Mouse (Mus musculus): Measurements from ENCODE around the gene Rab11fip3. TPM values are rescaled to one million over a fixed set of nuclear protein-coding genes. Genes with fewer than 3 reads are reported as not detected.

Gene Rab11fip3
- polyA plus RNA-seq, 1 experiment from 2014 or later: 39.8 TPM

- Histone ChIP-seq H3K9me3 (no peaks in the 10 kb centered on the region), H3K4me2 (no peak overlapping the region), H3K9ac (no peak overlapping the region), H3K4me3 (replicated peaks) (no peak overlapping the region), H3K36me3 (replicated peaks) (no peaks in the 10 kb centered on the region), H3K27ac (no peak overlapping the region), H3K4me1 (peaks cover 8% of the 10 kb centered on the region), H3K27me3 (peaks cover 37% of the 10 kb centered on the region)
- WGBS: 80% methylated on average over 7 of the region's 7 CpGs
- no peak for ATAC-seq (ENCODE audit: low FRiP score)
Measured at GRCm38 (mm10) chr17:25946349-25946748, 123.0 kb downstream of the Rab11fip3 start.

- H3K9ac ChIP-seq: no peak overlapping the region
- no peak overlapping the region for H3K4me3 ChIP-seq (replicated peaks)
- H3K4me1 ChIP-seq: peaks cover 11% of the 10 kb centered on the region
- no peaks in the 10 kb centered on the region for H3K9me3 ChIP-seq
- no peak overlapping the region for H3K4me2 ChIP-seq
- no peak overlapping the region for H3K27ac ChIP-seq
- no peaks in the 10 kb centered on the region for H3K36me3 ChIP-seq (replicated peaks)
- H3K27me3 ChIP-seq: peaks cover 30% of the 10 kb centered on the region
- no peak for ATAC-seq (ENCODE audit: low FRiP score)
- 64% methylated on average over 9 of the region's 9 CpGs for WGBS
Measured at GRCm38 (mm10) chr17:25945517-25946155, 123.7 kb downstream of the Rab11fip3 start.

GRCm38 (mm10) chr17:25944366-25945163 is 124.8 kb downstream of the Rab11fip3 start, which contains the start of the genes Pigq and Nhlrc4:
TSS of gene Pigq (minus strand) at chr17:25944936.
TSS of gene Nhlrc4 (minus strand) at chr17:25944961.
- no peak for ATAC-seq (ENCODE audit: low FRiP score)
- peaks cover 14% of the 10 kb centered on the region for H3K4me1 ChIP-seq
- peaks cover 19% of the 10 kb centered on the region for H3K27me3 ChIP-seq
- no peak within 1 kb of the TSS for H3K9ac ChIP-seq
- no peak within 1 kb of the TSS for H3K4me3 ChIP-seq (replicated peaks)
- H3K9me3 ChIP-seq: no peaks in the 10 kb centered on the region
- no peak within 1 kb of the TSS for H3K4me2 ChIP-seq
- whole genome bisulfite sequencing: 67% methylated on average over 5 of the region's 6 CpGs
- no peak within 1 kb of the TSS; the same call in 1 of the 2 replicates for H3K27ac ChIP-seq
- H3K36me3 ChIP-seq (replicated peaks): no peaks in the 10 kb centered on the region

DNA sequence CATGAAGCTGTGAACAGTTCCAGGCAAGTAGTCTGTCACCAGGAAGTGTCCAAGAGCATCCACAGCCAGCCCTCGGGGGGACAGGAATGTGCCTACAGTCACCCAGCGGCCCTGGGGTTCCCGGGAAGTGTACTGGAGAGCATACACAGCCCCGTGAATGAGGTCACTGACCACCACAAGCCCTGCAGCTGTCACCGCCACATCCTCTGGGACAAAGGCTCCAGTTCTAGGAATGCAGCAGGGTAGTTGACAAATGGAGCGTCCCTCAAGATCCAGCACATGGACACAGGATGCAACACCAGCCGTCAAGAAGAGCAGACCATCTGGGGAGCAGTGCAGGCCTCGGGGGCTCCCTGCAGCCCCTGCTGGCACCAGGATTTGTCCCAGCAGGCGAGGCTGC is 125.6 kb downstream of the Rab11fip3 start:
- no peak overlapping the region for H3K9ac ChIP-seq
- H3K36me3 ChIP-seq (replicated peaks): no peaks in the 10 kb centered on the region
- H3K4me1 ChIP-seq: peaks cover 14% of the 10 kb centered on the region
- ATAC-seq (ENCODE audit: low FRiP score): no peak
- peaks cover 18% of the 10 kb centered on the region; the same call in 1 of the 2 replicates for H3K27me3 ChIP-seq
- H3K9me3 ChIP-seq: no peaks in the 10 kb centered on the region
- WGBS: 80% methylated on average over 9 of the region's 9 CpGs
- H3K4me2 ChIP-seq: no peak overlapping the region
- H3K4me3 ChIP-seq (replicated peaks): no peak overlapping the region
- no peak overlapping the region; the same call in 1 of the 2 replicates for H3K27ac ChIP-seq

DNA sequence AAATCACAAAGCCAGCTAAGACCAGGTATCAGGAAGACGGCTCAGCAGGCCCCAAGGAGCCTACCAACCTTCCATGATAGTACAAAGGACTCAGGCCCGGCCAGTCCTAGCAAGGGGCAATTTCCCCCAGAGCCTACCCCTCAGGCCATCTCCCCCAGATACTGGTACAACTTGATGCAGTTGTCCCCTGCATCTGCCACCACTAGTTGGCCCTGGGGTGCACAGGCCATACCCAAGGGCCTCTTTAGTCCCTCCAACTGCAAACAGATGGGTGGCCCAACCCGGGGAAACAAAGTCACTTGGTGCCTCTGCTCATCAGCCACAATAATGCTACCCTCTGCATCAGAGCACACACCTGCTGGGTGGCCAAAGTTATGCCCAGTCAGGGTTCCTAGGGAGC is 126.1 kb downstream of the Rab11fip3 start:
- no peaks in the 10 kb centered on the region for H3K36me3 ChIP-seq (replicated peaks)
- no peak overlapping the region for H3K4me2 ChIP-seq
- no peak for ATAC-seq (ENCODE audit: low FRiP score)
- 74% methylated on average over 3 of the region's 3 CpGs for WGBS
- H3K9ac ChIP-seq: no peak overlapping the region
- no peak overlapping the region for H3K4me3 ChIP-seq (replicated peaks)
- peaks cover 14% of the 10 kb centered on the region for H3K4me1 ChIP-seq
- peaks cover 18% of the 10 kb centered on the region; the same call in 1 of the 2 replicates for H3K27me3 ChIP-seq
- no peak overlapping the region for H3K27ac ChIP-seq
- H3K9me3 ChIP-seq: no peaks in the 10 kb centered on the region

DNA sequence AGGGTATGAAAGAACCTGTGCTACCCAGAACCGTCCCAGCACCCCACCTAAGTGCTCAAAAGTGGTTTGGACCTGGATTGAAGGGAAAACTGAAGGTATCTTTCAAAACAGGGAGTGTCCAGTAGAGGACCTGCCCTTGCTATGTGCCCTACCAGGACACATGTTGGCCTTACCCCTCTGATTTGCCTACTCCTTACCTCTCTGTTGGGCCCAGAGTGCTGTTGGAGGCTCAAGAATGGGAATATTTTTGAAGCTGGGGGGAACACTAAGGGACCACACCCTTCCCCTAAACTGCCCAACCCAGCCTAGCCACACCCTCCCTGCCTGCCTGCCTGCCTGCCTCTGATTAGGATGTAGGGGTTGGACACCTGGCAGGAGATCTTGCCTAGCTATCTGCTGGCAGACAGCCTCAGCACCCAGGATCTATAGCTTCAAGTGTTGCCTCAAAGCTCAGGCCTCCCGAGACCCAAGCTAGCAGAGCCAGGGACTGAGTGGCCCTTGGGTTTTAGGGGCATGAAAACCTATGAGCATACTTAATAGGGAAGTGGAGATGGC is 126.7 kb downstream of the Rab11fip3 start:
- ATAC-seq (ENCODE audit: low FRiP score): no peak
- WGBS: 85% methylated on average over 2 of the region's 2 CpGs

GRCm38 (mm10) chr17:25941511-25942241 is 127.7 kb downstream of the Rab11fip3 start:
- WGBS: 2% methylated on average over 52 of the region's 54 CpGs
- ATAC-seq (ENCODE audit: low FRiP score): peak; percentile 71
- Histone ChIP-seq H3K4me3 (replicated peaks) (peak overlapping the region; percentile 84), H3K27ac (peak overlapping the region; percentile 86), H3K4me2 (peak overlapping the region; percentile 72), H3K27me3 (peaks cover 13% of the 10 kb centered on the region; the same call in 1 of the 2 replicates), H3K36me3 (replicated peaks) (peaks cover 11% of the 10 kb centered on the region), H3K9me3 (no peaks in the 10 kb centered on the region), H3K9ac (peak overlapping the region; percentile 94), H3K4me1 (peaks cover 14% of the 10 kb centered on the region)

More for the DNA sequence above, 126.7 kb downstream of the Rab11fip3 start:
- H3K36me3 ChIP-seq (replicated peaks): peaks cover under 1% of the 10 kb centered on the region; the same call in 1 of the 2 replicates
- peaks cover 14% of the 10 kb centered on the region for H3K4me1 ChIP-seq
- peaks cover 16% of the 10 kb centered on the region; the same call in 1 of the 2 replicates for H3K27me3 ChIP-seq
- H3K9ac ChIP-seq: no peak overlapping the region
- H3K4me3 ChIP-seq (replicated peaks): no peak overlapping the region
- H3K27ac ChIP-seq: no peak overlapping the region
- H3K4me2 ChIP-seq: no peak overlapping the region
- H3K9me3 ChIP-seq: no peaks in the 10 kb centered on the region

Other genes with a start within 250 kb of the Rab11fip3 start
- gene Wdr24, start 245.9 kb downstream of the Rab11fip3 start, polyA plus RNA-seq (2016; fragmentation: Nextera tagmentation; extraction: Ambion mirVana): 27.8 and 28.2 TPM in 2 replicates
- 65.7 and 69.5 TPM in 2 replicates for gene Jmjd8, start 240.7 kb downstream of the Rab11fip3 start, polyA plus RNA-seq (2016; fragmentation: Nextera tagmentation; extraction: Ambion mirVana)
- 284 and 288 TPM in 2 replicates for gene Stub1, start 236.2 kb downstream of the Rab11fip3 start, polyA plus RNA-seq (2016; fragmentation: Nextera tagmentation; extraction: Ambion mirVana)
- 5.0 and 5.7 TPM in 2 replicates for gene Rhbdl1, start 232.3 kb downstream of the Rab11fip3 start, polyA plus RNA-seq (2016; fragmentation: Nextera tagmentation; extraction: Ambion mirVana)
- 2.5 and 3.3 TPM in 2 replicates for gene Gm20683, start 227.8 kb downstream of the Rab11fip3 start, polyA plus RNA-seq (2016; fragmentation: Nextera tagmentation; extraction: Ambion mirVana)
- 20.9 and 23.4 TPM in 2 replicates for gene Rhot2, start 224.7 kb downstream of the Rab11fip3 start, polyA plus RNA-seq (2016; fragmentation: Nextera tagmentation; extraction: Ambion mirVana)
- 38.2 and 41.1 TPM in 2 replicates for gene Wdr90, start 208.1 kb downstream of the Rab11fip3 start, polyA plus RNA-seq (2016; fragmentation: Nextera tagmentation; extraction: Ambion mirVana)
- 7.7 and 9.8 TPM in 2 replicates for gene Mcrip2, start 200.8 kb downstream of the Rab11fip3 start, polyA plus RNA-seq (2016; fragmentation: Nextera tagmentation; extraction: Ambion mirVana)
- 51.6 and 55.5 TPM in 2 replicates for gene Mettl26, start 194.5 kb downstream of the Rab11fip3 start, polyA plus RNA-seq (2016; fragmentation: Nextera tagmentation; extraction: Ambion mirVana)
- gene Wfikkn1, start 188.7 kb downstream of the Rab11fip3 start, polyA plus RNA-seq (2016; fragmentation: Nextera tagmentation; extraction: Ambion mirVana): 0.66 and 0.79 TPM in 2 replicates
- gene Rab40c, start 149.8 kb downstream of the Rab11fip3 start, polyA plus RNA-seq (2016; fragmentation: Nextera tagmentation; extraction: Ambion mirVana): 35.1 and 36.5 TPM in 2 replicates
- gene Pigq, start 124.6 kb downstream of the Rab11fip3 start, polyA plus RNA-seq (2016; fragmentation: Nextera tagmentation; extraction: Ambion mirVana): 51.4 and 53.0 TPM in 2 replicates
- gene Nhlrc4, start 124.6 kb downstream of the Rab11fip3 start, polyA plus RNA-seq (2016; fragmentation: Nextera tagmentation; extraction: Ambion mirVana): 0.09 and 0.72 TPM in 2 replicates
- gene A930017K11Rik, start 117.0 kb downstream of the Rab11fip3 start, polyA plus RNA-seq (2016; fragmentation: Nextera tagmentation; extraction: Ambion mirVana): 0.08 and 0.13 TPM in 2 replicates
- gene Capn15, start 83.8 kb downstream of the Rab11fip3 start, polyA plus RNA-seq (2016; fragmentation: Nextera tagmentation; extraction: Ambion mirVana): 30.6 and 31.7 TPM in 2 replicates
- 27.1 and 28.2 TPM in 2 replicates for gene Decr2, start 20.8 kb upstream of the Rab11fip3 start, polyA plus RNA-seq (2016; fragmentation: Nextera tagmentation; extraction: Ambion mirVana)
- 58.6 and 62.9 TPM in 2 replicates for gene Nme4, start 26.0 kb upstream of the Rab11fip3 start, polyA plus RNA-seq (2016; fragmentation: Nextera tagmentation; extraction: Ambion mirVana)
- 2.1 and 2.6 TPM in 2 replicates for gene Tmem8, start 43.7 kb upstream of the Rab11fip3 start, polyA plus RNA-seq (2016; fragmentation: Nextera tagmentation; extraction: Ambion mirVana)
- 208 and 218 TPM in 2 replicates for gene Mrpl28, start 53.9 kb upstream of the Rab11fip3 start, polyA plus RNA-seq (2016; fragmentation: Nextera tagmentation; extraction: Ambion mirVana)
- 12.0 and 13.1 TPM in 2 replicates for gene Axin1, start 69.1 kb upstream of the Rab11fip3 start, polyA plus RNA-seq (2016; fragmentation: Nextera tagmentation; extraction: Ambion mirVana)
- 0.29 and 0.67 TPM in 2 replicates for gene Pdia2, start 129.5 kb upstream of the Rab11fip3 start, polyA plus RNA-seq (2016; fragmentation: Nextera tagmentation; extraction: Ambion mirVana)
- gene Rgs11, start 133.4 kb upstream of the Rab11fip3 start, polyA plus RNA-seq (2016; fragmentation: Nextera tagmentation; extraction: Ambion mirVana): 2.4 and 3.8 TPM in 2 replicates
- 10.5 and 10.6 TPM in 2 replicates for gene Arhgdig, start 138.2 kb upstream of the Rab11fip3 start, polyA plus RNA-seq (2016; fragmentation: Nextera tagmentation; extraction: Ambion mirVana)
- gene Fam234a, start 174.7 kb upstream of the Rab11fip3 start, polyA plus RNA-seq (2016; fragmentation: Nextera tagmentation; extraction: Ambion mirVana): 19.7 and 24.4 TPM in 2 replicates
- gene Luc7l, start 183.3 kb upstream of the Rab11fip3 start, polyA plus RNA-seq (2016; fragmentation: Nextera tagmentation; extraction: Ambion mirVana): 148 and 151 TPM in 2 replicates

All from forebrain, embryonic 12.5 days (tissue).